Mouse (Mus musculus): ENCODE data around the gene Lancl2. TPM values are rescaled to one million over a fixed set of nuclear protein-coding genes. Genes with fewer than 3 reads are reported as not detected.
A peak's percentile ranks its signal among the peaks of the same experiment; 100 is the strongest.

Lancl2 gene
- 35.2 and 37.2 TPM in 2 replicates for polyA plus RNA-seq (2016; fragmentation: Nextera tagmentation; extraction: Ambion mirVana)

DNA sequence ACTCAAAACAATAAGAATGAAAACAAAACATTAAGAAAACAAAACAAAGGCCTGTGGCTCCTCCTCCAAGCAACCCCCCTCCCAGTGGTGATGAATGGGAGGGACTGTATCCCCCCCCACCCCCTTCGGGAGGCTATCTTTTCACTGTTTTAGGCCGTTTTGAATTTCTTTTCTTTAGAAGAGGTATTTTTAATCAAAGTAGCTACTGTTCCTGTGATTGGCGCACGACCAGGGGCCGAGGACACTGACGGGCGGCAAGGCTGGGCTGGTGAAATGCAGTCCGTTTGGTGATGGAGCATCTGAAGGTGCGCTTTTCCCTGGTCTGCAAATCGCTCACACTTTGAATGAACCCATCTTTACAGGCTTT lies at the start of gene Lancl2:
Gene Lancl2, plus strand, starts transcription at position 165 of the 367 bp plus-strand sequence.
- Histone ChIP-seq H3K4me3 (peak within 1 kb of the TSS; percentile 82), H3K9me3 (no peaks in the 10 kb centered on the region), H3K4me1 (replicated peaks) (peaks cover 19% of the 10 kb centered on the region), H3K36me3 (no peaks in the 10 kb centered on the region), H3K27me3 (ENCODE audit: insufficient read depth, poor library complexity, severe bottlenecking) (no peaks in the 10 kb centered on the region), H3K27ac (peak within 1 kb of the TSS; percentile 99)
- no peak for DNase-seq (ENCODE audit: low spot score)
- 0% methylated on average over 10 of the region's 10 CpGs for WGBS

DNA sequence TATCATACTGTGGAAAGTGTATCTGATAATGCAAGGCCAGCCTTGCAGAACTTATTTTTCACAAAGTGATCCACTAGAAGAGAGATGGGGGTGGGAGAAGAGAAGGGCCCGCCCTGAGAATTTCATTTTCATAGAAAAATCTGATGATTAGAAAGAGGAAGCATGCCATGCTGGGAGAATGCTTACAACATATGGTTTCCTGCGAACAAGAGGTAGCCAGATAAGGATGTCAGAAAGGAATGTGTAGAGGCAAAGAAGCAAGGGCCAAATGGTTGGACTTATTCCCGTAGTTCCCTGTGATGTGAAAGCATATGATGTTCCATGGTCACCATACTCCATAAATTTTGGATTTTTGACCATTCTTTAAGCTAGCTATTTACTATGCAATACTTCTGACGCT lies 41.0 kb upstream of the Lancl2 start:
- Histone ChIP-seq H3K4me1 (replicated peaks) (no peaks in the 10 kb centered on the region), H3K9me3 (no peaks in the 10 kb centered on the region), H3K27ac (no peak overlapping the region), H3K27me3 (ENCODE audit: insufficient read depth, poor library complexity, severe bottlenecking) (no peaks in the 10 kb centered on the region), H3K36me3 (no peaks in the 10 kb centered on the region), H3K4me3 (no peak overlapping the region)
- DNase-seq (ENCODE audit: low spot score), result no peak
- 86% methylated on average over 4 of the region's 4 CpGs for WGBS

DNA sequence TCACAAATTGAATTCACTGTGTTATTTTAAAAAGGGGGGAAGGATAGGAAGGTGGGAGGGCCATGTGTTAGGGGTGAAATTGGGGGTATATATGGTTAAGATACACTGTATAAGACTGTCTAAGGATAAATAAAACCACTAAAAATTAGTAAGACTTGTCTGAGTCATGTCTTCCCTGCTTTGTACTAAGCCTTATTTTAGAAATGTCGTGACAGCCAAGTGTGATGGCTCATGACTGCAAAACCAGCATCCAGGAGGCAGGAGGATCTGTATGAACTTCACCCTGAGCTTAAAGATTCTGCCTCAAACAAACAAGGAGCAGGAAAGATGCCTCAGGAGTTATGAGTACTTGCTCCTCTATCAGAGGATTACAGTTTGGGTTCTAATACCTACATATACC lies 18.2 kb upstream of the Lancl2 start:
- H3K27ac ChIP-seq, result no peak overlapping the region
- 92% methylated on average over 1 of the region's 1 CpGs for WGBS
- DNase-seq (ENCODE audit: low spot score), result no peak
- no peak overlapping the region for H3K4me3 ChIP-seq
- peaks cover 11% of the 10 kb centered on the region for H3K9me3 ChIP-seq
- no peaks in the 10 kb centered on the region for H3K27me3 ChIP-seq (ENCODE audit: insufficient read depth, poor library complexity, severe bottlenecking)
- H3K36me3 ChIP-seq, result peaks cover 53% of the 10 kb centered on the region
- no peaks in the 10 kb centered on the region for H3K4me1 ChIP-seq (replicated peaks)

DNA sequence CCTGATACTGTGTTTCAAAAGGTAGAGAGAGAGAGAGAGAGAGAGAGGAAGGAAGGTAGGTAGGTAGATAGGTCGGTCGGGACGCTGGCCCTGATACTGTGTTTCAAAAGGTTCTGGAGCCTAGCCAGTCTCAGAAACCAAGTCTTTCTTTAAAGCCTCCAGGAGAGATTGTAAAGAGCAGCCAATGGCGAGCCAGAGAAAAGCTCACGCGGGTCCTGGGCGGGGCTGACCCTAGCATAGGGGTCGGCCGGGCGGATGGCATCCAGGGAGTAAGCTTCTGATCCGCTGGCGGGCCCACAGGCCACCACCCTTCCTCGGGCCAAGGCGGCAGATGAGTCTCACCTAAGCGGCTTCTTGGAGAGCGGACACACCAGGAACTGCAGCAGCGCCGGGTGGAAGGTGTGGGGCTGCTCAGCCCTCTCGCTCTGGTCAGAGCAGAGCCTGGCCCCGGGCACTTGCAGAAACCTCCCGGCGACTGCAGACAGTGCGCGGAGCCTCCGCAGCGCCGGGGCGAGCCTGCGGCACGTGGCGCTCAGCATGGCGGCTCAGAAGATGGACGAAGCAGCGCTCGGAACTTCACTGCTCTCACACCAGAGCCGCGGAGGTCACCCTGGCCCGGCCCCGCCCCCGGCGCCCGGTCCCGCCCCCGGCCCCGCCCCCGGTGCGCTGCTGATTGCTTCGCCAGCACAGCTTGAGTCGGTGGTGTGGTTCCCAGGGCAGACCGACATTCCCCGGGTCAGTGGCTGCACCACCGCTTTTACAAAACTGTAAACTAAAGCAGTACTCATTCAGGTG lies 10.7 kb upstream of the Lancl2 start, which contains the start of gene Pyurf:
Gene Pyurf, minus strand, starts transcription at position 612 of the 795 bp plus-strand sequence.
- H3K36me3 ChIP-seq, result peaks cover 30% of the 10 kb centered on the region
- H3K9me3 ChIP-seq, result no peaks in the 10 kb centered on the region
- H3K27me3 ChIP-seq (ENCODE audit: insufficient read depth, poor library complexity, severe bottlenecking), result no peaks in the 10 kb centered on the region
- peak within 1 kb of the TSS; percentile 97 for H3K27ac ChIP-seq
- H3K4me1 ChIP-seq (replicated peaks), result peaks cover 10% of the 10 kb centered on the region; the same call in 1 of the 2 replicates
- WGBS, result under 1% methylated on average over 52 of the region's 52 CpGs
- peak within 1 kb of the TSS; percentile 75 for H3K4me3 ChIP-seq
- DNase-seq (ENCODE audit: low spot score), result peak; percentile 92

DNA sequence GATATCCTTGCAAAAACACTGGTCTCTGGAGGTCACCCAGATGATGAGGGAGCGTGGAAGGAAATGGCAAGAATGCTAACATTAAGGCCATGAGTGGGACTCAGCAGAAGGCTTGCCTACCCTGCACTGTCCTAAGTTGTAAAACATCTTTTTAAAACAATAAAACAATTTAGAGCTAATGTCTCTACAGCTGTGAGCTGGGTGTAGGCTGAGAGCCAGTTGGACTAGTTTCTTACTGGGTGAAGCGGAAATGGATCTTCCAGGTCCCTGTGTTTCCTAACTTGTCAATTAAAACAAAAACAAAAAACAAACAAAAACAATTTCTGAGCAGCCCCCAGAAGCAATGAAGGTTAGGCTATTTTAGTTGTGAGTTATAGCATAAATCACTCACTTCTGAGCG lies 9.2 kb upstream of the Lancl2 start:
- no peaks in the 10 kb centered on the region for H3K9me3 ChIP-seq
- peaks cover 10% of the 10 kb centered on the region; the same call in 1 of the 2 replicates for H3K4me1 ChIP-seq (replicated peaks)
- no peak for DNase-seq (ENCODE audit: low spot score)
- peaks cover 16% of the 10 kb centered on the region for H3K36me3 ChIP-seq
- no peak overlapping the region for H3K27ac ChIP-seq
- H3K4me3 ChIP-seq, result no peak overlapping the region
- no peaks in the 10 kb centered on the region for H3K27me3 ChIP-seq (ENCODE audit: insufficient read depth, poor library complexity, severe bottlenecking)
- WGBS, result 84% methylated on average over 3 of the region's 3 CpGs

DNA sequence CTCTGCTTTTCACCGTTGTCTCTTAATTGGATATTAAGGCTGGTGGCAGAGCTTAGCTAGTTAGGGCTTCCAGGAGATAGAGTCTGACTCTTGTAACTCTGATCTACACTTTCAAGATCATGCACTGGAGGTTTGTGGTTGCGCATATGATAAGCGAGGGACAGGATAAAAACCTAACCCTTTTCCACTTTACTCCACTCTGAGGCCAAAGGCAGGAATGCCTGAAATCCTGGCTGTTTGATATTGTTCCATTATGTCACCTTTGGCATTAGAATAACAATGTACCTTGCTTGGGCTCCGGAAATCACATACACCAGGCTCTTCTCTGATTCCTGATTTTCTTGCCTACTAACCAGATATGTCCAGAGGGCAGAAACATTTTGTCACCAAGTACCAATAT lies 654 bp upstream of the Lancl2 start:
- 64% methylated on average over 4 of the region's 4 CpGs for WGBS
- Histone ChIP-seq H3K9me3 (no peaks in the 10 kb centered on the region), H3K36me3 (no peaks in the 10 kb centered on the region), H3K4me3 (peak overlapping the region; percentile 82), H3K4me1 (replicated peaks) (peaks cover 19% of the 10 kb centered on the region), H3K27me3 (ENCODE audit: insufficient read depth, poor library complexity, severe bottlenecking) (no peaks in the 10 kb centered on the region), H3K27ac (peak overlapping the region; percentile 99)
- DNase-seq (ENCODE audit: low spot score), result no peak

DNA sequence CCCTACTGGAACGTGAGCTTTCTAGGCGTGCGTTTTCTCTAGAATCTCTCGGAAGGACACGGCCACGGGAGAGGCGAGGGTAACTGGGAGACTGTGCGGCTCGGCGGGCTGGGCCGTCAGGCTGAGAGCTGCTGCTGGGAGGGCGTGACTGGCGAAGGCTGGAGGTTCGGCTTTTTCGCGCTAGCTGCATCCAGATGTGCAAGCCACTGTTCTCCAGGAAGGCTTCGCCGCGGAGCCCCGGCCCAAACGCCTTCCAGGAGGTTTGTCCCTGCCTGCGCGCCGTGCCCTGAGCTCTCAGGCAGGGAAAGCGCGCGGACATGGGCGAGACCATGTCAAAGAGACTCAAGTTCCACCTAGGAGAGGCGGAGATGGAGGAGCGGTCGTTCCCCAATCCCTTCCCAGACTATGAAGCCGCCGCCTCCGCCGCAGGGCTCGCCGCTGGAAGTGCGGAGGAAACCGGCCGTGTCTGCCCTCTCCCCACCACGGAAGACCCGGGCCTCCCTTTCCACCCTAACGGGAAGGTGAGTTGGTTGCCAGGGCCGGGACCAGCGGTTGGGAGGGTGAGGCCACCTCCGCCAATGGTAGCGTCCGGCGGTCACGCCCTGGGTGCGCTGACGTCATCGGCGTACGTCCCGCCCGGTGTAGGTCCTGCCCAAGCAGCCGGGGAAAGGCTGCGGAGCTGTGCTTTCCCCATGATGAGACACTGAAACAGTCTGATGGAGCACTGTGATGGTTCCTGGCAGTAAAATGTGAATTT lies 581 bp downstream of the Lancl2 start:
- WGBS, result under 1% methylated on average over 59 of the region's 59 CpGs

DNA sequence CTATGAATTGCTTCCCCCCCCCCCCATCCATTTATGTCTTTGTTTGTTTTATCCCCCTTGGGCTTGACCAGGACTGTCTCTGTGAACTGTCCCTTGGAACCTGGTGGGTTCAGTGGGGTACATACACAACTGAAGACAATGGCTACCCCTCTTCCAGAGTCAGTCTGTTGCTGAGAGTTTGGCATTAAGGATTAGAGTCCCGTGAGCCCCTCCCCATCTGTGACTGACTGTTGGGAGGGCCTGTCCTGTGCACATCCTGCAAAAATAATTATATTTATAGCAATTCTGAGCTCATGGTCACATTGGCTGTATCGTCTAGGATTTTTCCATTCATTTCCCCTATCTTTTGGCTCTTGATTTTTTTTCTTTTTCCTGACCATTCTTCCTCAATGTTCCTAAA lies 1.4 kb downstream of the Lancl2 start:
- Histone ChIP-seq H3K4me3 (peak overlapping the region; percentile 82), H3K4me1 (replicated peaks) (peaks cover 19% of the 10 kb centered on the region), H3K27me3 (ENCODE audit: insufficient read depth, poor library complexity, severe bottlenecking) (no peaks in the 10 kb centered on the region), H3K27ac (peak overlapping the region; percentile 99), H3K36me3 (no peaks in the 10 kb centered on the region), H3K9me3 (no peaks in the 10 kb centered on the region)
- no peak for DNase-seq (ENCODE audit: low spot score)
- 40% methylated on average over 2 of the region's 2 CpGs for WGBS

More for the DNA sequence above, 581 bp downstream of the Lancl2 start:
- DNase-seq (ENCODE audit: low spot score), result peak; percentile 96
- Histone ChIP-seq H3K36me3 (no peaks in the 10 kb centered on the region), H3K27me3 (ENCODE audit: insufficient read depth, poor library complexity, severe bottlenecking) (no peaks in the 10 kb centered on the region), H3K4me1 (replicated peaks) (peaks cover 19% of the 10 kb centered on the region), H3K9me3 (no peaks in the 10 kb centered on the region), H3K4me3 (peak overlapping the region; percentile 82), H3K27ac (peak overlapping the region; percentile 99)

DNA sequence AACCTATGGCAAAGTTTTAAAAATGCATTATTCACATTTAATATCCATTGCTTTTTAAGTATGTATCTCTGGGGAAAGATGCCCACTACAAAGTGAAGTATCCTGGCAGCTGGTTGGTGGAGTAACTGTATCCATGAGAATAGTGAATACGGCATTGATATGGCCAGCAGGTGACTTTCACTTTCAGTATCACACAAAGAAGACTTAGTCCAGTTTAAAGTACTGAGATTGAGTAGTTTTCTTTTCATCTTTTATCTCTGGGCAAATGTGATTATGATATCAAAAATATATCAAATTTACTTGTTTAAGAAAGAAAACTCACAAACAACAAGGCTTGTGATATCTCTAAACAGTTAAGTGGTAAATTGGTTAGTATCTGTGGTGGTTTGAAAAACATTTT lies 4.4 kb downstream of the Lancl2 start:
- no peak overlapping the region for H3K4me3 ChIP-seq
- H3K27ac ChIP-seq, result no peak overlapping the region
- 91% methylated on average over 1 of the region's 1 CpGs for WGBS
- DNase-seq (ENCODE audit: low spot score), result no peak
- H3K36me3 ChIP-seq, result no peaks in the 10 kb centered on the region
- H3K27me3 ChIP-seq (ENCODE audit: insufficient read depth, poor library complexity, severe bottlenecking), result no peaks in the 10 kb centered on the region
- H3K4me1 ChIP-seq (replicated peaks), result peaks cover 11% of the 10 kb centered on the region
- H3K9me3 ChIP-seq, result no peaks in the 10 kb centered on the region

DNA sequence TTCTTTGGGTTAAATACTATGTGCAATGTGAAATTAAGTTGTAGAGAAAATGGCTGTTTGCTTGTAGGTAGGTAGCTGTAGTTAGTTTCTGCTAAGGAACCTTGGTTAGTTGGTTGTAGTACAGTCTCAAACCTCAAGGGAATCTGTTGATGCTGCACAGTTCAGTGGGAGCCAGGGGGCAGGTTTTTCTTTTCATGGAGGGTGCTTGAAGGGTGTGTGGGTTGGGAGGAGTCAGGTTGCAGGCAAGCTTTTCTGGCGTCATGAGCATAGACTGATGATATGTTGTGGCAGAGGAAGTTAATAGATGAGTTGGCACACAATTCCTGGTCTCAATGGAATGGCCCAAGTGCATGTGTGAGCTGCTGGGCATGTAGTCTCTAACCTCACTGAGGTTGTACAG lies 9.4 kb downstream of the Lancl2 start:
- H3K27me3 ChIP-seq (ENCODE audit: insufficient read depth, poor library complexity, severe bottlenecking), result no peaks in the 10 kb centered on the region
- no peaks in the 10 kb centered on the region for H3K4me1 ChIP-seq (replicated peaks)
- no peaks in the 10 kb centered on the region for H3K9me3 ChIP-seq
- peaks cover 13% of the 10 kb centered on the region for H3K36me3 ChIP-seq
- no peak overlapping the region for H3K27ac ChIP-seq
- no peak for DNase-seq (ENCODE audit: low spot score)
- H3K4me3 ChIP-seq, result no peak overlapping the region
- 41% methylated on average over 1 of the region's 1 CpGs for WGBS

DNA sequence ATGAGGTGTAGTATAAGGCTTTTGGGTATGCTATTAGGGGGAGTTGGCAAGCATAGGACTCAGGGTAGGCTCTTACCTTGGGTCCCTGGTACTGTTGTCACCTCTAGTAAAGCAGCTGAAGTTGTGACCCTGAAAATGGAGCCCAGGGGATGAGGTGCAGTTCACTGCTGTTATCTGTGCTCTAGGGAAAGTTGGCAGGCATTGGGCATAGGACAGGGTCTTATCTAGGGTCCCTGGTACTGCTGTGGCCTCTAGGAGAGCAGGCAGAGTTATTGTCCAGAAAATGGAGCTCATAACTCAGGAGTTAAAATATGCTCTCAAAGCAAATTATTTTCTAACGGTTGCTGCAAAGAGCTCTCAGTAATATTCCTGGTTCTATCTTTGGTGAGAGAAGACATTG lies 19.0 kb downstream of the Lancl2 start:
- H3K27me3 ChIP-seq (ENCODE audit: insufficient read depth, poor library complexity, severe bottlenecking), result no peaks in the 10 kb centered on the region
- WGBS, result 95% methylated on average over 1 of the region's 1 CpGs
- H3K36me3 ChIP-seq, result peaks cover 21% of the 10 kb centered on the region
- H3K27ac ChIP-seq, result no peak overlapping the region
- DNase-seq (ENCODE audit: low spot score), result no peak
- no peaks in the 10 kb centered on the region for H3K9me3 ChIP-seq
- no peak overlapping the region for H3K4me3 ChIP-seq
- no peaks in the 10 kb centered on the region for H3K4me1 ChIP-seq (replicated peaks)

DNA sequence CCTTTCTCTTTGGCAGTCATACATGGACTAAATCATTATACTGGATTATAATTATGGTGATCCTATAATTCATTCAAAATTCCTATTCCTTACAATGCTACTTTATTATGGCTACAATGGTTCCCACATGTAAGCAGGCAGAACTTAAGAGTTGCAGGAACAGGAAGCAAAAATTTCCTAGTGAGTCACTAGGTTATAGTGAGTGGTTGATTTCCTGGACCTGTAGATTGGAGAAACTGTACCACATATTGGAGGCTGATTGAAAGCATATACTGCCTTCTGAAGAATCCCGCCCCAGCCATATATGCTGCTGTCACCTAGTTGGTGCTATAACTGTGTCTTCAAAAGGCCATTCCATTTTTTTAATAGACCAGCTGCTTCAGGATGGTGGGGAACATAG lies 40.4 kb downstream of the Lancl2 start:
- H3K36me3 ChIP-seq, result peaks cover 22% of the 10 kb centered on the region
- 93% methylated on average over 1 of the region's 1 CpGs for WGBS
- no peak for DNase-seq (ENCODE audit: low spot score)
- no peaks in the 10 kb centered on the region for H3K4me1 ChIP-seq (replicated peaks)
- no peaks in the 10 kb centered on the region for H3K9me3 ChIP-seq
- no peak overlapping the region for H3K27ac ChIP-seq
- H3K27me3 ChIP-seq (ENCODE audit: insufficient read depth, poor library complexity, severe bottlenecking), result no peaks in the 10 kb centered on the region
- no peak overlapping the region for H3K4me3 ChIP-seq

DNA sequence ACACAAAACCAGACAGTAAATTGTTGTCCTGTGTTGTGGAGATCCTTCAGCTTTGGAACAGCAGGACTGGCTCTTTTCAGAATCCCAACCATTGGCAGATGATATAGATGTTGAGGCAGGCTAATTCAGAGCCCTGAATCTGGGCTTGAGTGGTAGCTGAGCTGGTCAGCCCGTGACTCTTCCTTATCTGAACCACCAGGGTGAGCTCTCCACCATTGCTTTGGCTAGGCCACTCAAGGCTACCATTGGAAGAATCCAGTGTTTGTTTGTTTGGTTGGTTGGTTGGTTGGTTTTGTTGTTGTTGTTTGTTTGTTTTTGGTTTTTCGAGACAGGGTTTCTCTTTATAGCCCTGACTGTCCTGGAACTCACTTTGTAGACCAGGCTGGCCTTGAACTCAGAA lies 41.0 kb downstream of the Lancl2 start:
- H3K27ac ChIP-seq, result no peak overlapping the region
- H3K4me3 ChIP-seq, result no peak overlapping the region
- no peaks in the 10 kb centered on the region for H3K27me3 ChIP-seq (ENCODE audit: insufficient read depth, poor library complexity, severe bottlenecking)
- no peak for DNase-seq (ENCODE audit: low spot score)
- peaks cover 17% of the 10 kb centered on the region for H3K36me3 ChIP-seq
- no peaks in the 10 kb centered on the region for H3K4me1 ChIP-seq (replicated peaks)
- no peaks in the 10 kb centered on the region for H3K9me3 ChIP-seq
- 63% methylated on average over 2 of the region's 2 CpGs for WGBS

Measured in hindbrain, embryonic 10.5 days (tissue).